Mouse (Mus musculus): Measurements from ENCODE around the gene Polr3gl. TPM values are rescaled to one million over a fixed set of nuclear protein-coding genes. Genes with fewer than 3 reads are reported as not detected.

Polr3gl gene
- polyA plus RNA-seq, 1 experiment from 2014 or later = 42.8 TPM

DNA sequence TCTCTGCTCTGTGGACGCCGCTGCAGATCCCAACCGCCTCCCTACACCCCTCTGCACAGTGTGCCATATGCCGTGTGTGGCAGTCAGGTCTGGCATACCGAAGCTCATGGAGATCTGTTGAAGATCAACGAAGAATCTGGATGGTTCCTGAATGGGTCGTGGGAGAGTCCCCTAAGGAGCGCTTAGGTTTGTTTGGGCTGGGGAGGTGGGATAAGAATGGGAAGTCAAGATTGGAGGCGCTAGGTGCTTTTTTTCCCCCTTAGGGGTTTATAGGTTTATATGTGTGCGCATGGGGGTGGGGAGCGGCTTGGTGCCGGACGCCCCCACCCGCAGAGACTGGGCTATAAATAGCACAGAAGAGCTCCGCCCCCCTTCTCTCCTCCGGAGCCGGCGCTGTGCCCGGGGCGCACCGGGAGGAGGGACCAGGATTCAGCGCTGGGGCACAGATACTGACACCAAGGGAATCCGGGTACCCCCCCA is 2.3 kb upstream of the Polr3gl start, which contains the start of gene Ankrd34a:
TSS of gene Ankrd34a (plus strand) at position 409 of the 480 bp plus-strand sequence.
- no peak for ATAC-seq (ENCODE audit: low read depth)
- Histone ChIP-seq H3K9me3 (no peaks in the 10 kb centered on the region), H3K9ac (peak within 1 kb of the TSS; percentile 84), H3K4me2 (peak within 1 kb of the TSS; percentile 99), H3K4me3 (peak within 1 kb of the TSS; percentile 54), H3K27me3 (peaks cover 13% of the 10 kb centered on the region), H3K36me3 (no peaks in the 10 kb centered on the region), H3K27ac (replicated peaks) (peak within 1 kb of the TSS; percentile 76), H3K4me1 (replicated peaks) (peaks cover 64% of the 10 kb centered on the region)
- under 1% methylated on average over 16 of the region's 23 CpGs for WGBS

DNA sequence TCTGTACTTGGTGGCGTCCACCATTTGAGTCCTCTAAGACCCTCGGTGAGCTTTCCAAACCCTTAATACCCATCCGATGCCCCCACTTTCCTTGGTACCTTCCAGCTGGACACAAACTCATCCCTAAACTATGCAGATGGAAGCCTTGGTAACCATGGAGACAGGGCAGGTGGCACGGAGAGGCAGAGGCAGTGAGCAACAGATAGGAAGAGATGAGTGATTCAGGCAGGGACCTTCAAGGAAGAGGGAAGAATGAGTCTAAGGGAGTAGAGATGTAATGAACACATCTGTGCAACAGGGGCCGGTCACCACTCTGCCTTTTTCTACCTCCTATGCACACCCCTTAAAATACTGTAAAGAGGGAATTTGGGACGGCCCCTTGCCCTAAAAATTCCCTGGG is 1.7 kb upstream of the Polr3gl start:
- H3K27ac ChIP-seq (replicated peaks) = peak overlapping the region; percentile 76; the same call in 1 of the 2 replicates
- H3K27me3 ChIP-seq = peaks cover 13% of the 10 kb centered on the region
- no peak for ATAC-seq (ENCODE audit: low read depth)
- H3K9me3 ChIP-seq = no peaks in the 10 kb centered on the region
- no peaks in the 10 kb centered on the region for H3K36me3 ChIP-seq
- H3K4me1 ChIP-seq (replicated peaks) = peaks cover 64% of the 10 kb centered on the region
- 19% methylated on average over 6 of the region's 6 CpGs for WGBS
- peak overlapping the region; percentile 84 for H3K9ac ChIP-seq
- H3K4me3 ChIP-seq = peak overlapping the region; percentile 54
- peak overlapping the region; percentile 99 for H3K4me2 ChIP-seq

DNA sequence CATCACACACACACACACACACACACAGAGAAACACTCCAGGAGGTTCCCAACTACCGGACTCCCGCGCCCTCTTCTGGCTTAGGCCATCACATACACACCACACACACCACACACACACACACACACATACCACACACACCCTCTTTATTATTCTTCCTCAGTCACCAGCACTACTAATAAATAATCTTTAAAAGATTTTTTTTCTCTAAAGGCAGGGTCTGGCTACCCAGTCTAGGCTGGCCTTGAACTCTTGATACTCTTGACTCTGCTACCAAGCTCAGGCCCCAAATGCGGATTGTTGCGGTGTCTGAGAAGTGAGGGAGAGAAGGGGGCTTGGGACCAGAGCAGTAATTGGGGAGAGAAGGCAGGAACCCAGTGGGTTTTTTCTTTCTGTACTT is 870 bp upstream of the Polr3gl start:
- Histone ChIP-seq H3K27ac (replicated peaks) (no peak overlapping the region), H3K36me3 (no peaks in the 10 kb centered on the region), H3K4me1 (replicated peaks) (peaks cover 56% of the 10 kb centered on the region), H3K9me3 (no peaks in the 10 kb centered on the region), H3K4me2 (no peak overlapping the region), H3K4me3 (no peak overlapping the region), H3K9ac (no peak overlapping the region), H3K27me3 (peaks cover 13% of the 10 kb centered on the region)
- WGBS = 74% methylated on average over 5 of the region's 5 CpGs
- no peak for ATAC-seq (ENCODE audit: low read depth)

DNA sequence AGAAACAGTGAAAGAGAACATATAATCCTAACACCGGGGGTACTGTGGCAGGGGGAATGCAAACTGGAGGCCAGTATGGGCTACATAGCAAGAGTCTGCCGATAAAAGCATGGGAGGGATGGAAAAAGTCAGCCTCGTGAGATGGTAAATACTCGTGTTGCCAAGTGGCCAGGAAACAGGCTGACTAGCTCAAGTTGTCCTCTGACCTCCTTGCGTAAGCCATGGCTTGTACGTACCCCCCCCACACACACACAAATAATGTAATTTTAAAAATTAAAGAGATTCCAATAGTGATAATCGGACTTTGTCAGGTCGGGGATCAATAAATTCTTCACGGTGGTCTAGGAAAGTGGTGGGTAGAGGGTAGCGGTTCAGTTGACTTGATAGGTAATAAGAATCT is 607 bp downstream of the Polr3gl start:
- H3K4me2 ChIP-seq = peak overlapping the region; percentile 76
- under 1% methylated on average over 10 of the region's 10 CpGs for WGBS
- ATAC-seq (ENCODE audit: low read depth) = no peak

DNA sequence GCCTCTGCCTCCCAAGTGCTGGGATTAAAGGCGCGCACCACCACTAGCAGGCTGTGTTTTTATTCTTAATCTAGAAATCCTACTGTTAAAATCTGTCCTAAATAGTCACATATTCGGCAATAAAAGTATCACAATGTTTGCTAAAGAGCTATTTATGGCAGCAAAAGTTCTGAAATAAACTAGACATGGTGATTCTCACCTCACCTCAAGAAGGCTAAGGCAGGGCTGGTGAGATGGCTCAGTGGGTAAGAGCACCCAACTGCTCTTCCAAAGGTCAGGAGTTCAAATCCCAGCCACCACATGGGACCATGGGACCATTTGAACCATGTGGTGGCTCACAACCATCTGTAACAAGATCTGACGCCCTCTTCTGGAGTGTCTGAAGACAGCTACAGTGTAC is 3.3 kb downstream of the Polr3gl start:
- Histone ChIP-seq H3K4me1 (replicated peaks) (peaks cover 14% of the 10 kb centered on the region), H3K4me3 (no peak overlapping the region), H3K27me3 (peaks cover 8% of the 10 kb centered on the region), H3K4me2 (no peak overlapping the region), H3K36me3 (no peaks in the 10 kb centered on the region), H3K27ac (replicated peaks) (no peak overlapping the region), H3K9me3 (no peaks in the 10 kb centered on the region), H3K9ac (no peak overlapping the region)
- WGBS = 81% methylated on average over 4 of the region's 4 CpGs
- no peak for ATAC-seq (ENCODE audit: low read depth)

More for the DNA sequence above, 607 bp downstream of the Polr3gl start:
- H3K36me3 ChIP-seq = no peaks in the 10 kb centered on the region
- peak overlapping the region; percentile 84 for H3K27ac ChIP-seq (replicated peaks)
- H3K9me3 ChIP-seq = no peaks in the 10 kb centered on the region
- H3K9ac ChIP-seq = peak overlapping the region; percentile 76
- H3K27me3 ChIP-seq = peaks cover 10% of the 10 kb centered on the region
- H3K4me3 ChIP-seq = peak overlapping the region; percentile 59
- peaks cover 41% of the 10 kb centered on the region for H3K4me1 ChIP-seq (replicated peaks)

DNA sequence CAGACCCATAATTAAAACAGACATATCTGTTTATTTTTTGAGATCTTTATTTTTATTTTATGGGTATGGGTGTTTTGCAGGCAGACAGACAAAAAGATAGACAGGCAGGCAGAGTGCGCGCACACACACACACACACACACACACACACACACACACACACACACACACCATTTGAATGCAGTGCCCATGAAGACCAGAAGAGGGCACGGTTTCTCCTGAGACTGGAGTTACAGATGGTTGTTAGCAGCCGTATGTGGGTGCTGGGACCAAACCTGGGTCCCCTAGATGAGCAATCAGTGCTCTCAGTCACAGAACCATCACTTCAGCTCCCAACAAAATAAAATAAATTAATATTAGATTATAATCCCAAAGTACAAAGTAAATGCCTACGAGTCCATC is 10.6 kb downstream of the Polr3gl start:
- WGBS = 91% methylated on average over 5 of the region's 5 CpGs

DNA sequence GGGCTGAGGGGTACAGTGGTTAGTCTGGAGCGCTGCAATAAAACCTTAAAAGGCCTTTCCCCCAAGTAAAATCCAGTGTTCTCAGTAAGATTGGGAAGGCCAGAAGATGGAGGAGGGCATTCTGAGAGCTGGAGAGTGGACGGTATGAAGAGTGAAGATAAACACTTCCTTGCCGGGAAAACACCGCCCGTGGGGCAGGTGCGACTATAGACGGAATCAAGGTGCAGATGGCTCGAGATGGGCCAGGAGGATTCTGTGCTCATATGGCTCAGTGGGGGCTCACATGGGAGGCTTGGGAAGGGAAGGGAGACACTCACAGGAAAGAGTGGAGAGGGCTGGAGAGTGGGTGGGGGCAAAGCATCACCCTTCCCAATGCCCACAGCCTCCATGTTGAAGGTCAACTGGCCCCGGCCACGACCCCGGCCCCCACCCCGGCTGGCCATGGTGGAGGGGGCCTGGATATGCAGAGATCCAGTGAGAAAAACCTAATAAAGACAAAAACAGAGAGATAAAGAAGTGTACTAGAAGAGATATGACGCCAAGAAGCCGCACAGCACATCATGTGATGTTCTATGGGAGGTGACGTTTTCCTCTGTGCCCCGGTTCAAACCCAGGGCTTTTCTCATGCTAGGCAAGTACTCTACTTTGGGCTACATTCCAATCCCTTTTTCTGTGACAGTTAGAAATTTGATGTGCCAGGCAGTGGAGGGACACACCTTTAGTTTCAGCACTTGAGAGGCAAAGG is 12.0 kb downstream of the Polr3gl start:
- no peak for ATAC-seq (ENCODE audit: low read depth)
- Histone ChIP-seq H3K4me1 (replicated peaks) (peaks cover 22% of the 10 kb centered on the region), H3K4me2 (no peak overlapping the region), H3K9me3 (no peaks in the 10 kb centered on the region), H3K27ac (replicated peaks) (no peak overlapping the region), H3K9ac (no peak overlapping the region), H3K4me3 (no peak overlapping the region), H3K27me3 (peaks cover 8% of the 10 kb centered on the region; the same call in 1 of the 2 replicates), H3K36me3 (no peaks in the 10 kb centered on the region)
- 85% methylated on average over 16 of the region's 16 CpGs for WGBS

More for the DNA sequence above, 10.6 kb downstream of the Polr3gl start:
- no peaks in the 10 kb centered on the region for H3K9me3 ChIP-seq
- no peak overlapping the region for H3K27ac ChIP-seq (replicated peaks)
- H3K9ac ChIP-seq = no peak overlapping the region
- no peaks in the 10 kb centered on the region for H3K36me3 ChIP-seq
- peaks cover 8% of the 10 kb centered on the region; the same call in 1 of the 2 replicates for H3K27me3 ChIP-seq
- H3K4me2 ChIP-seq = no peak overlapping the region
- no peak overlapping the region for H3K4me3 ChIP-seq
- H3K4me1 ChIP-seq (replicated peaks) = peaks cover 15% of the 10 kb centered on the region
- no peak for ATAC-seq (ENCODE audit: low read depth)

DNA sequence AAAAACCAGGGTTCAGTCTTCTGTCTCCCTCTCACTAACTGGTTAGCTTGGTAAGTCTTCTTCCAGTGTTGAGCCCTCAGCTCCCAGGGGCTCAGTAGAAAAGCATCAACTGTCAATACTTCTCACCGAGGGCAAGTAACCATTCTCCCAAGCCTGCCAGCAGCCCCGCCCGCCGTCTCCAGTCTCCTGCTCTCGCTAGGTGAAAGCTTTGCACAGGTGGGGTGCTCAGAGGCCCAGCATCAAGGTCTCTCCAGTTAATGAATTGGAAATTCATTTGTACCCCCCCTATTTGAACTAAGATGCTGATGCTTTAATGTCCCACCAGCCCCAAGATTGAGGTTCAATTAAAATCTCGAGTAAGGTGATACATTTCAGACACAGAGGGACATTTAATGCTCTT is 12.8 kb downstream of the Polr3gl start:
- peaks cover 30% of the 10 kb centered on the region for H3K4me1 ChIP-seq (replicated peaks)
- H3K4me3 ChIP-seq = no peak overlapping the region
- H3K36me3 ChIP-seq = no peaks in the 10 kb centered on the region
- no peak for ATAC-seq (ENCODE audit: low read depth)
- 47% methylated on average over 6 of the region's 6 CpGs for WGBS
- peaks cover 8% of the 10 kb centered on the region; the same call in 1 of the 2 replicates for H3K27me3 ChIP-seq
- no peak overlapping the region for H3K9ac ChIP-seq
- H3K4me2 ChIP-seq = no peak overlapping the region
- H3K27ac ChIP-seq (replicated peaks) = no peak overlapping the region
- H3K9me3 ChIP-seq = no peaks in the 10 kb centered on the region

DNA sequence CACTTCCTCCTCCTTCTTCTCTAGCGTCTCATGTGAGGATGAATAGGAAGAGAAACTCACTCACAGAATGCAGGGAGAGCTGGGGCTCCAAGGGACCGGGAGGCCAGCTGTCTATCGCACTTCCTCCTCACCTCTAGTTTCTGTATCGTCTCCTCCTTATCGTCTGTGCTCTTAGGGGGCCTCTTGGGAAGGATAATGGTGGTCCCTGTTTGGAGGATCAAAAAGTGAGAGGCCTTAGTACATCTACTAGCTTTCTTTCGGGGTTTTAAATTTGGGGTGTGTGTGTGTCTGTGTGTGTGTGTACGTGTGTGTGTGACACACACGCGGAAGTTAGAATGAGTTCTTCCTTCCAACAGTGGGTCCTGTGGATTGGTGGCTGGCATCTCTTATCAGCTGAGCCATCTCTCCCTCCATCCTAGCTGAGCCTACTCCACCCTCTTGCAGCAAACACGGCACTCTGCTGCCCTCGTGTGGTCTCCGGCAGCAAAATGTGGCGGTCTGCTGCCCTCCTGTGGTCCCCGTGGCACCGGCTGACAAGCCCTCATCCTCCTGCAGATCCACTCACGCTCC is 14.0 kb downstream of the Polr3gl start:
- 15% methylated on average over 16 of the region's 16 CpGs for WGBS
- H3K9ac ChIP-seq = peak overlapping the region; percentile 67
- H3K9me3 ChIP-seq = no peaks in the 10 kb centered on the region
- peak overlapping the region; percentile 57 for H3K4me2 ChIP-seq
- H3K4me3 ChIP-seq = peak overlapping the region; percentile 25
- H3K4me1 ChIP-seq (replicated peaks) = peaks cover 35% of the 10 kb centered on the region
- ATAC-seq (ENCODE audit: low read depth) = peak; percentile 82
- H3K27me3 ChIP-seq = peaks cover 8% of the 10 kb centered on the region; the same call in 1 of the 2 replicates
- no peaks in the 10 kb centered on the region for H3K36me3 ChIP-seq
- H3K27ac ChIP-seq (replicated peaks) = peak overlapping the region; percentile 42; the same call in 1 of the 2 replicates

DNA sequence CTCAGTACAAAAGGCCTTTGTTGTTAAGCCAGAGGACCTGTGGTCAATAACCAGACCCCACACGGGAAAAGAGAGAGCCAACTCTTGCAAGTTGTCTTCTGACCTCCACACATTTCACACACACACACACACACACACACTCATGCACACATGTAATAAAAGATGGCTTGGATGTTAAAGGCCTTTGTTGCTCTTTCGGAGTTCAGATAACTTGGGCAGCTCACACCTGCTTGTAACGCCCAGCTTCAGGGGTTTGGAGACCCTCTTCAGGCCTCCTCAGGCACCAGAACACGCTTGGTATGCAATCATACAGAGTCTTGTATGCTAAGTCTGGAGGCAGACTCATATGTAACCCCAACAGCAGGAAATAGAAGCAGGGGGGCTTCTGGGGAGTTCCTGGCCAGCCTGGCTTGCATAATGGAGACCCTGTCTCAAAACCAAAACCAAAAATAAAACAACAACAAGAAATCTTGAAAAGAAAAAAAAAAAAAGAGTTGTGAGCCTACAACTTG is 14.7 kb downstream of the Polr3gl start:
- WGBS = 68% methylated on average over 4 of the region's 4 CpGs
- H3K9ac ChIP-seq = 0 out of 2 replicates have a peak overlapping the region, but pooled peaks have one; percentile 41
- no peaks in the 10 kb centered on the region for H3K36me3 ChIP-seq
- H3K4me1 ChIP-seq (replicated peaks) = peaks cover 35% of the 10 kb centered on the region
- H3K27me3 ChIP-seq = peaks cover 8% of the 10 kb centered on the region; the same call in 1 of the 2 replicates
- no peaks in the 10 kb centered on the region for H3K9me3 ChIP-seq
- H3K27ac ChIP-seq (replicated peaks) = no peak overlapping the region
- H3K4me2 ChIP-seq = no peak overlapping the region
- H3K4me3 ChIP-seq = no peak overlapping the region
- no peak for ATAC-seq (ENCODE audit: low read depth)

DNA sequence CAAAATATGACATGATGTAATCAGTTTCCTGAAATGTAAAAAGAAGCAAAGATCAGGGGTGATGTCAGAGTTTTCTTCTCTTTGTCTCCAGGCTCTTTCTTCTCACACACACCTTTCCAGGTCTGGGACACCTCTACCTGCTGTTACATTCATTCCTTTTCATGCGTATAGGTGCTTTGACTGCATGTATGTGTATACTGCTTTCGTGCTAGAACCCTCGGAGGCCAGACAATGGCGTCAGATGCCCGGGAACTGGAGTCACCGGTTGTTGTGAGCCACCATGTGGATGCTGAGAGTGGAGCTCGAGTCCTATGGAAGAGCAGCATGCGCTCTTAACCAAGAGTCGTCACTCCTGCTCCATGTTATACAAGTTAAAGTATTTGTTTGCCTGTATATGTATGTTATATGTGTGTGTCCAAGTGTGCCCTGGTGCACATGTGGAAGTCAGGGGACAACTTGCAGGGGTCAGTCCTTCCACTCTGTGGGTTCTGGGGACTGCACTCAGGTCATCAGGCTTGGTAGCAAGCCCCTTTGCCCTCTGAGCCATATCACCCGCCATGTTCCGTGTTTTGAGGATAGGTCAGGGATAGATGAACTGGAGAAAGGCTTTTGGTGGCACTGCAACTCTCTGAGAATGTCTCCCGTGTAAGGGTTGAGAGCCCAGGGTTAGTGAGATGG is 15.3 kb downstream of the Polr3gl start:
- Histone ChIP-seq H3K27me3 (peaks cover 8% of the 10 kb centered on the region; the same call in 1 of the 2 replicates), H3K4me1 (replicated peaks) (peaks cover 35% of the 10 kb centered on the region), H3K4me2 (no peak overlapping the region), H3K36me3 (no peaks in the 10 kb centered on the region), H3K9ac (no peak overlapping the region), H3K9me3 (no peaks in the 10 kb centered on the region), H3K27ac (replicated peaks) (no peak overlapping the region), H3K4me3 (no peak overlapping the region)
- ATAC-seq (ENCODE audit: low read depth) = no peak
- 79% methylated on average over 12 of the region's 12 CpGs for WGBS

Measured in neural tube, embryonic 13.5 days (tissue).